Mouse (Mus musculus) kidney, adult 8-10 months (tissue): ENCODE data around the gene Mpdu1.
"Not testable (repeated sequence)": the region's sequence is repeated elsewhere in the genome, so short reads cannot be mapped to it uniquely, and the experiment has no call there.

Source experiments
- DNase-seq, 2 experiments: peaks; one replicate each; pipeline ENCODE4 v3.0.0; 2022

The Mpdu1 gene

DNA sequence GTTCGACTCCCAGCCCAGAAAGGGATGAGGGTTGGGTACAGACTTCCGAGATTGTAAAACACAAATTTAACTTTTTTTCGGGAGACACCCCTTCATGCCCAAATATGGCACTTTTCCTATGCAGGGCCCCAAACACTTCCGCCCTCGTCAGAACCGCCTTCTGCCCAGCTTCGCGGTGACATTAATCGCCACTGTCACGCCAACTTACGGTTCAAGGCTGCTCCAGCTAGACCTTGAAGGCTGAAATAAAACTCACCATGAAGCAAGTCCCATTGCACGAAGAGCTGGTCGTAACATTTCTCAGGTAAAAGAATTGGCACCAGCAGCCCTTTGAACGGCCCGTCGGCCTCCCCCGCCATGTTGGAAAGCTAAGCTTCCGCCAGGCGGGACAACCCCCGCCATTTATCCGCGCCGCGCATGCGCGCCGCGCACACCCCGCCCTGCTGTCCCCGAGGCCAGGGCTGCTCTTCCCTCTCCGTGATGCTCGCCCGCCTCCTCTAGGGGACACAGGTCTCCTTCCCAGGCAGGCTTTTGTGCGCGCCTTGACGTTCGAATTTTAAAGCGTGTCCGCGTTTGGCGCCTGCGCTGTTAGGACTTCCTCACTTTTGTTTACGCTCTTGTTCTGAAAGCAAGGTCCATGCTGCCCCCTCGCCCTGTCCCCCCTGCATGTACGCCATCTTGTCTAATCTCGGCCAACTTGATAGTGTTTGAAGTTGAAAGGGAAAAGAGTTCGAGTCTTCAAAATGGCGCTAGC is at the start of gene Mpdu1:
Mpdu1 (minus strand) TSS at position 430 of the 754 bp plus-strand sequence.
- DNase-seq = peak; percentile 93 to 96

- DNase-seq = no peak
These were observed 48.6 kb upstream of the Mpdu1 start for GRCm38 (mm10) chr11:69711082-69711481.

- no peak for DNase-seq
These were observed 48.0 kb upstream of the Mpdu1 start for GRCm38 (mm10) chr11:69710470-69710869.

DNA sequence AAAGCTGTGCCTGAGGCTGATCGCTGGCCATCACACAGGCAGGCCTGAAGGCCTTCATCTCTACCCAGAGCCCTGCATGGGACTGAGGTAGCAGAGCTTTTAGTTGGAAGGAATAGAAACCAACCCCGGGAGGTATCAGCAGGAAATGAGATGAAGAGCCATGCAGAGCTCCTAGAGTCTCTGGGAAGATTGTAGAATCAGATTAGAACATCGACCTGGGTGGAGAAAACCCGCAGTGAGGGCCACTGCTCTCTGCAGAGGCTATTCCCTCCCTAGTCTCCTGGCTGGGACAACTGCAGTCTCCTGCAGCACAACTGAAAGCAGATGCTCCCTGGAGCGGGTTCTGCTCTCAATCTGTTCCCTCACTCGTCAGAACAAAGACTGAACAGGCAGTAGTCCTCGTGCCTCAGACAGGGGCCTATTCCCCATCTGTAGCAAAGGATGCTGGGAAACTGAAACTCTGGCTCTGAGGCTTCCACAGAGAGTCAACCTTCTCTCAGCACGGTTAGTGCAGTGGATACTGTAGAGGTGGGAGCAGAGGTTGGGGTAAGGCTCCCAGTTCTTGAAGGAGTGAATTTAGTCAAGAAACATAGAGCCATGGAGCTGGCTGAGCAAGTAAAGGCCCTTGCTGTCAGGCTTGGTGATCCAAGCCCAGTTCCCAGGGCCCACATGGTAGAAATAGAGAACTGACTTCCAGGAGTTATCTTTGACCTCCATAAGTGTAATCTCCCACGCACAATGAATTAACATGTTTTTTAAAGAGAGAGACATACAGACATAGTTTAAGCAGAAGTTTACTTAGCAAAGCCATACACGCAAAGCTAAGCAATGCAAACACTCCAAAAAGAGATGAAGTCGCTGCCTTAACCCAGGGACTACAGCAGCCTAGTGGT is 47.4 kb upstream of the Mpdu1 start:
- no peak for DNase-seq

DNA sequence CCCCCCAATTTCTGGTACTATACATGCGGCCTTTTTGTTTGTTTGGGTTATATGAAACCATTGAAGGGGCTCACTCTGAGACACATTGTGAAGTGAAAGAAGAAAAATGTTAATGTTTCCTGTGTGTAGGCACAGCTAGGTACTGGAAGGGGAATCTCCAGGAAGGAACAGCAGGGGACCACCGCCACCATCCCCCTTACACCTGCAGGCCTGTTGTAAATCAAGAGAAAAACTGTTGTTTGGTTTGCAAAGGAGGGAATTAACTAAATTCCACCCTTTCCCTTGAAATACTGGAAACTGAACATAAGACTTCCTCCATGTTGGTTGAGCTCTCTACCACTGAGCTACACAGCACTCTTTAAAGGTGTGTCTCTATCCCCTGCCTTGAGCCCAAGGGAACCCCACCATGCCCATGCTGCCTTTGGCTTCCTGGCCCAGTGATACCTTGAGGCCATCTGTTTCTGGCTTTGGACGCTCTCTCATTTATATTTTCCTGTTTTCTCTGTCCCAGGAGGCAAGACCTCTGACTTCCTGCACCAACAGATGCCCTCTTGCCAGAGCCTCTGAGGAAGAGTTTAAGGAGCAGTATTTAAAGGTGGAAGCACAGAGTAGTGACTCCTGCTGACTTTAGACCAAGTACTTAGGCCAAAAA is 46.3 kb upstream of the Mpdu1 start:
- no peak for DNase-seq

DNA sequence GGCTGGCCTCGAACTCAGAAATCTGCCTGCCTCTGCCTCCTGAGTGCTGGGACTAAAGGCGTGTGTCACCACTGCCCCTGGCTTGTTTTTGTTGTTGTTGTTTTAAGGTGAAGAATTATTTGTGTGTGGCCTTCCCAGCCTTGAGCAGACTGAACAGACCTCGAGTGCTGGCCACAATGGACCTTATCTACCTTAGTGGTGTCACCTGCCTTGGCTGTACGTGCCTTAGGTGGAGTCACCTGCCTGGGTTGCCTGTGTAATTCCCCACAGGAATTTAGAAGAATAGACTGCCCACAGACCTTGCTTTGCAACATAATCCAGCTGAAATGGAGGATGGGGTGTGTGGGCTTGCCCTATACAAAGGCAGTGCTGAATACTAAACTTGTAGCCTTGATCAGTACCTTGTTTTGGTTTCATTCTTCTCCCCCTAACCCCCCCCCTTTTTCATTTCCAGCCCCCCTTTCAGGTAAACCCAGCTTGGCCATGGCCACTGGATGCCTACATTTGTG is 45.5 kb upstream of the Mpdu1 start:
- DNase-seq = no peak

DNA sequence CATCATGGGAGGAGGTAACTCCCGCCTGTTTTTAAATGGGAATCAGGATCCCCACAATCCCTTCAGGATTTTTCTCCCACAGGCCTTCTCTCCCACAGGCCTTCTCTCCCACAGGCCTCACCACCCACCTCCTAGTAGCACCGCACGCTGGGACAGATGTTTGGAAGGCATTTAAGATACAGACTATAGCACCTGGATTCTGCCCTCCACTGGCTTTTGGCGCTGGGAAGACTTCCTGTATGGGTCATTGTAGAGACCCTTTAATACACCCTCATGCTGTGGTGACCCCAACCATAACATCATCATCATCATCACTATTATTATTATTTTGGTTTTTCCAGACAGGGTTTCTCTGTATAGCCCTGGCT is 45.0 kb upstream of the Mpdu1 start:
- no peak for DNase-seq

DNA sequence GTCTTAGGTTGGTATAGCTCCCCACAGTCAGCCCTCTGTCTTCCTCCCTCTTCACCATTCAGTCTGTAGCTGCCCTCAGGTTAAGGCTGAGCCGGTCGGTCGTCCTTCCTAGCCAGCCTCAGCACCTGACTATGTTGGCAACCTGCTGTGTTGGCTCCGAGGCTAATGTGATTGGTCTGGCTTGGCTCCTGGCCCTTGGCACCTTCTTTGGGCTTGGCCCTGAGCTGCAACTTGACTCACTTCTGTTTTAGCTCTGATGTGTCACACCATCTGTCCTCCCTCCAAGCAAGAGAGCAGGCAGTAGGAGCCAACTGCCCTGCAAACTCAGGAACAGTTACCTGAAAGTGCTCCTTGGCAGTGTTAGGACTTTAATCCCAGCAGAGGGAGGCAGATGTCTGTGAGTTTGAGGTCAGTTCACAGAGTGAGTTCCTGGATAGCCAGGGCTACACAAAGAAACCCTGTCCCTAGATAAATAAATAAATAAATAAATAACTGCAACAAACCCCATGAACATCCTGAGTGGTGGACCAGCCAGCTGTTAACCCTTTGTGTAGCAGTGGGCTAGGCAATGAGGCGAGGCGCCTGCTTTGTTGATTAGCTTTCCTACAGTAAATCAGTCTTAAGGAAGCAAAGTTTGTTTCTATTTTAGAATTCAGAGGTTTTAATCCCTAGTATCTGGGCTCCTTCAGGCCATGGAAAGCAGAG is 44.5 kb upstream of the Mpdu1 start:
- DNase-seq = peak; percentile 90 to 92

DNA sequence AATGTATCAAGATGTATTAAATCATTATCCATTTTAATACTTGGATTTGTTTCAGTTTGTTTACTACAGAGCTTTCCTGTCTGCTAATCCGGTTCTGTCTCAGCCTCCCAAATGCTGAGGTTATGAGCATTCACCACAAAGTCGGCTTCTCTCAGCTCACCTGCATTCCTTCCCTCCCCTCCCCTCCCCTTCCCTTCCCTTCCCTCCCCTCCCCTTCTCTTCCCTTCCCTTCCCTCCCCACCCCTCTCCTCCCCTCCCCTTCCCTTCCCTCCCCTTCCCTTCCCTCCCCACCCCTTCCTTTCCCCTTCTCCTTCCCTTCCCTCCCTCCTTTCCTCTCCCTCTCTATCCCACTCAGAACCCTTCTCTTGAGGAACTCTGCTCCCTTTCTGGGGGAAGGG is 42.2 kb upstream of the Mpdu1 start:
- no peak for DNase-seq

DNA sequence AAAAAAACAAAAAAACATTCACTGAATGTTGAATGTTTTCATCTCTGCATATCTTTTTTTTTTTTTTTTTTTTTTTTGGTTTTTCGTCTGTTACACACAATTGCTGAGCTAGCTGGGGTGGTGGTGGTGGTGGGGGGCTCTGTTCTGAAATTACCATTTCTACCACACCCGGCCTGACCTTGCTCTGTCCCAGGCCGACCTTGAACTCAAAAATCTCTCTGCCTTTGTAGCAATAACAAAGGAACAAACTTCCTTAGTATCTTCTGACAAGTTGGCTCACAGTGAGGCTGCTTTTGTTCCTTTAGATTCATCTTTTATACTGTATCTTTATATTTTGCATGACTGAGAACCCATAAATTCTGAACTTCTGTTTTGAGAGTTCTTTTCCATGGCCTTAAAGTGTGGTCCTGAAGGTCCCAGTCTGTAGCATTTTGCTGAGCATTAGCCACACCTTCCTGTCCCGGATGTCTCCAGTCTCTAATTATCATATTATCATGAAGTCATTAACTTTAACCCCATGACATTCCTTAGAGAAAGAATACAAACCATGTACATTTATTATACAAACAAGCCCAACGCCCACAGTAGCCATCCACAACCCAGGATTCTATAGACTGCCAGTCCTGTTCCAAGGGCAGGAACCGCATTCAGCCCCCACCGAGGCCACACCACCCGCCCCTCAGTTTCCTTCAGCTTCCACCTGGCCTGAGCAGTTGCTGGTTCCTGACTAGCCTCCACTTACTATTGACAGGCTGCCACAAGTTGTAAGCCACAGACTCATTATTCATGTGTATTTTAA is 41.6 kb upstream of the Mpdu1 start:
- DNase-seq = no peak

GRCm38 (mm10) chr11:69703381-69703780 is 40.9 kb upstream of the Mpdu1 start:
- DNase-seq = not testable (repeated sequence)

GRCm38 (mm10) chr11:69702886-69703285 is 40.4 kb upstream of the Mpdu1 start:
- not testable (repeated sequence) for DNase-seq

- DNase-seq = no peak
These were observed 37.2 kb upstream of the Mpdu1 start for GRCm38 (mm10) chr11:69699595-69699994.

- DNase-seq = no peak
These were observed 36.1 kb upstream of the Mpdu1 start for GRCm38 (mm10) chr11:69698574-69698973.

DNA sequence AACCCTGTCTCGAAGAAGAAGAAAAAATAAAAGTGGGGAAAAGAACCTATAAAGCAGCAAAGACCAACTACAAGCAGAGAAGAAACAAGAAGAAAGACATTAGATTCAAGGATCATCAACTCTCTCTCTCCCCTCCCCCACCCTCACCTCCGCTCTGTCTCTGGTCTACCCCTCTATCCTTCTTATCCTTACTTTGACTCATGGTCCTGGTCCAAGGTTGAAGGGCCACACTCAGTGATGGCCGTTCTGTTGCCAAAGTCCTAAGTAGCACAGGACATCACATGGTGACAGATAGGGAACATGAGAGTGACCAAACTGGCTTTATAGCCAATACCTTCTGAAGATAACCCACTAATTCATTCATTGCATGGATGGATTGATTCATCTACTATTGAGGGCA is 35.0 kb upstream of the Mpdu1 start:
- no peak for DNase-seq

DNA sequence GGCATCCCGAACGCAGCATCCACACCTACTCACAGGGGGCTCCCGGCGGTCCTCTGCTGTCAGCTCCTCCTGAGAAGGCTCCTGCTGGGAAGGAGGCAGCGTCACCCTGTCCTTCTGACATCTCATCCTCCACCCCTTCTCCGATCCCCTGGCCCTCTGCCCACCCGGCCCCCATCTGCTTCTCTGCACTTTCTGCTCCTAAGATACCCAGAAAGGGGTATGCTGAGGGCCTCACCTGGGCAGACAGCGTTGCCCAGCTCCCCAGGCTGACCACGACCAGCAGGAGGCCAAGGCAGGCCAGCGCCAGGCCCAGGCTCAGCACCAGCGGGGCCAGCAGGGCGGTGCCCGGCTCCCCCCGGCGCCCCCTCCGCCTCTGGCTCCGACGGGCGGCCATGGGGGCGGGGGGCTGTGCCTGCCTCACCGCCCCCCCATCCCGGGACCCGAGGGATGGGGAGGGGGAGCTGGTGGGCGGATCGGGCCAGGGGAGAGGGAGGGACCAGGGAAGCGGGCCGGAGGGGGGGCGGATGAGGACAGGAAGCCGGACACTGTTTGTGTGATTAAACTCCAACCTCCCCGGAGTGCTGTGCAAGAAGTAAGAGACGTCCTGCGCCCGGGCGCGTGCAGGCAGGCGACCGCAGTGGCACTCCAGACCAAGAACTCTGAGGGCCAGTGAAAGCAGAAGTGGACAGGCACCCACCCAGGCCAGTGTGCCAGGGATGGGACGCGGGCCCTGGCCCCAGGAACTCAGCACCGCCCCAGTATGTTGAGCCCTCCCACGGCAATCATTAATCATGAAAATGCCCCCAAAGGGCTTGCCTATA is 33.1 kb upstream of the Mpdu1 start, which contains the start of the genes Tnfsf12 and Tnfsfm13:
Tnfsf12 (minus strand) TSS at position 489 of the 821 bp plus-strand sequence.
Tnfsfm13 (minus strand) TSS at position 738 of the 821 bp plus-strand sequence.
- peak; percentile 72 to 74 for DNase-seq

DNA sequence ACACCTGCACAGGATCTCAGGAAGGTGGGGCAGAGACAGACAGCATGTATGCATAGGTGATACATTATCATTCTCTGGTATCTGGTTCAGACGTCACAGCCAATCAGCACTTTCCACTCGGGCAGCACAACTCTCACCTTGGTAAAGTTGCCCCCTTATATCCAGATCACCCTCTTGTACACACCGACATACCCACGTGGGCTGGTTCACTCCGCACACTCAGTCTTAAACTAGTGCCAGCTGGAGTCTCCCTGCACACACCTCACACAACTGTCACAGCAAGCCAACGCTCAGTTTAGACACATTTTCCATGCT is 32.6 kb upstream of the Mpdu1 start:
- no peak for DNase-seq

- no peak for DNase-seq
These were observed 31.1 kb upstream of the Mpdu1 start for GRCm38 (mm10) chr11:69693421-69693965.

DNA sequence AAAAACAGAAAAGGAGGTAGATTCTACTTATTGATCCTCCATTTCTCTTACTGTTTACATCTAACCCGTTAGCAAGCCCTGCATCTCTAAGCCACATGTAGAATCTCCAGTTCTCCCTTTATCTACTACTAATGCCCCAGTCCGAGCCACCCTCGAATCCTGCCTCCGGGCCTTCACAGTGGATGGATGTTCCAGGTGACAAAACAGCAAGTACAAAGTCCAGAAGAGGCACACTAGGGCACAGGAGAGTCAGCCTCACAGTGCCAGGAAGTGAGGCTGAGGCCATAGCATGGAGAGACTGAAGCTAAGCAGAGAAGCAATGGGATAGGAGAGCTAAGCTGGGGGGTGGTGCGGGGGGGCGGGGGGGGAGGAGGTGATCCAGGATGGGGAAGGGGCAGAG is 30.4 kb upstream of the Mpdu1 start:
- DNase-seq = peak; percentile 74 to 80

- peak in 1 of 2 experiments; percentile 50 for DNase-seq
These were observed 29.9 kb upstream of the Mpdu1 start for GRCm38 (mm10) chr11:69692196-69692811.
